Mouse (Mus musculus) small intestine, adult 2 months (tissue): Measurements from ENCODE around the gene P2rx4. TPM values are rescaled to one million over a fixed set of nuclear protein-coding genes. Genes with fewer than 3 reads are reported as not detected.

Experiments used
- H3K27ac ChIP-seq: fragments of 200-500 bp; 2 replicates; pipeline ENCODE4 v1.5.1; 2012; ENCODE audit warnings: low read depth, low read length, control low read depth, inconsistent platforms; ENCODE audit not compliant: insufficient read depth
- H3K27me3 ChIP-seq: fragments of 200-500 bp; 2 replicates; pipeline ENCODE4 v1.6.1; 2012; ENCODE audit warnings: mild to moderate bottlenecking, moderate library complexity, low read length, inconsistent platforms; ENCODE audit not compliant: control insufficient read depth, insufficient read depth
- H3K36me3 ChIP-seq: fragments of 200-500 bp; 2 replicates; pipeline ENCODE4 v1.6.1; 2012; ENCODE audit warnings: mild to moderate bottlenecking, low read length, control low read depth, inconsistent platforms; ENCODE audit not compliant: control insufficient read depth, insufficient read depth
- H3K4me1 ChIP-seq: fragments of 200-500 bp; 2 replicates; pipeline ENCODE4 v1.6.1; 2012; ENCODE audit warnings: low read length, inconsistent platforms, mixed read lengths; ENCODE audit not compliant: control insufficient read depth, insufficient read depth, insufficient read length
- H3K4me3 ChIP-seq: fragments of 200-500 bp; 2 replicates; pipeline ENCODE4 v1.5.1; 2012; ENCODE audit warnings: low read depth, mild to moderate bottlenecking, control low read depth, inconsistent platforms, low read length, moderate library complexity
- CTCF ChIP-seq: fragments of 200-500 bp; IDR thresholded peaks from 2 replicates; pipeline ENCODE4 v1.5.1; 2012; ENCODE audit warnings: low read depth, mild to moderate bottlenecking, control low read depth, inconsistent platforms, low read length, moderate library complexity, mixed read lengths; ENCODE audit not compliant: insufficient replicate concordance, insufficient read length; ENCODE audit errors: extremely low read depth
- POLR2A ChIP-seq: fragments of 200-500 bp; IDR thresholded peaks from 2 replicates; pipeline ENCODE4 v1.6.1; 2012; ENCODE audit warnings: low read depth, mild to moderate bottlenecking, control low read depth, inconsistent platforms, low read length, moderate library complexity
- WGBS: fragments of 180-500 bp; shearing (Covaris S2); methylation state at CpG from one replicate; pipeline ENCODE4 v1.1.7; 2018; 5-methylcytosine and 5-hydroxymethylcytosine counted together
- polyA plus RNA-seq: library from polyadenylated mRNA; depleted of rRNA; stranded (reverse); fragments of >200 nt; gene quantifications from 2 replicates; pipeline ENCODE4 v1.2.3, GENCODE M21; 2012

P2rx4 gene
- polyA plus RNA-seq, 1 experiment: 61.9 TPM

- Histone ChIP-seq H3K27ac (no peak overlapping the region), H3K36me3 (peaks cover 12% of the 10 kb centered on the region), H3K27me3 (no peaks in the 10 kb centered on the region), H3K4me3 (no peak overlapping the region), H3K4me1 (0 out of 2 replicates have a peak, but pooled peaks cover 6% of the 10 kb centered on the region)
- TF ChIP-seq POLR2A: no peak
- TF ChIP-seq CTCF: no peak
- WGBS: 50% methylated on average over 10 of the region's 10 CpGs
Measured at GRCm38 (mm10) chr5:122730776-122731175, 23.4 kb downstream of the P2rx4 start.

- 0 out of 2 replicates have a peak, but pooled peaks cover 6% of the 10 kb centered on the region for H3K4me1 ChIP-seq
- TF ChIP-seq CTCF: peak; percentile 91
- no peak; the same call in 1 of the 2 replicates for TF ChIP-seq POLR2A
- no peaks in the 10 kb centered on the region for H3K27me3 ChIP-seq
- H3K36me3 ChIP-seq: peaks cover 12% of the 10 kb centered on the region
- no peak overlapping the region for H3K4me3 ChIP-seq
- WGBS: 57% methylated on average over 8 of the region's 8 CpGs
- peak overlapping the region; percentile 40 for H3K27ac ChIP-seq
Measured at GRCm38 (mm10) chr5:122731321-122731720, 24.0 kb downstream of the P2rx4 start.

GRCm38 (mm10) chr5:122731991-122732673, 24.8 kb downstream of the P2rx4 start:
- WGBS: 56% methylated on average over 15 of the region's 15 CpGs
- H3K36me3 ChIP-seq: peaks cover 11% of the 10 kb centered on the region
- H3K4me3 ChIP-seq: no peak overlapping the region
- no peak for TF ChIP-seq CTCF
- no peak for TF ChIP-seq POLR2A
- H3K27ac ChIP-seq: peak overlapping the region; percentile 19
- H3K27me3 ChIP-seq: no peaks in the 10 kb centered on the region
- 0 out of 2 replicates have a peak, but pooled peaks cover 6% of the 10 kb centered on the region for H3K4me1 ChIP-seq

GRCm38 (mm10) chr5:122733881-122734280, 26.5 kb downstream of the P2rx4 start:
- Histone ChIP-seq H3K4me3 (no peak overlapping the region), H3K27me3 (no peaks in the 10 kb centered on the region), H3K27ac (no peak overlapping the region), H3K4me1 (0 out of 2 replicates have a peak, but pooled peaks cover 6% of the 10 kb centered on the region), H3K36me3 (no peaks in the 10 kb centered on the region)
- TF ChIP-seq POLR2A (no peak), CTCF (no peak)
- WGBS: 75% methylated on average over 17 of the region's 17 CpGs

- 88% methylated on average over 7 of the region's 7 CpGs for WGBS
- Histone ChIP-seq H3K36me3 (no peaks in the 10 kb centered on the region), H3K27ac (no peak overlapping the region), H3K4me1 (0 out of 2 replicates have a peak, but pooled peaks cover under 1% of the 10 kb centered on the region), H3K4me3 (no peak overlapping the region), H3K27me3 (no peaks in the 10 kb centered on the region)
- no peak for TF ChIP-seq CTCF
- TF ChIP-seq POLR2A: no peak
Measured at GRCm38 (mm10) chr5:122735853-122736252, 28.5 kb downstream of the P2rx4 start.

GRCm38 (mm10) chr5:122736761-122737160, 29.4 kb downstream of the P2rx4 start:
- Histone ChIP-seq H3K4me3 (no peak overlapping the region), H3K36me3 (no peaks in the 10 kb centered on the region), H3K4me1 (no peaks in the 10 kb centered on the region), H3K27ac (no peak overlapping the region), H3K27me3 (no peaks in the 10 kb centered on the region)
- 92% methylated on average over 15 of the region's 15 CpGs for WGBS
- TF ChIP-seq POLR2A (no peak), CTCF (no peak)

GRCm38 (mm10) chr5:122743880-122744422, 36.6 kb downstream of the P2rx4 start:
- no peaks in the 10 kb centered on the region; the same call in 1 of the 2 replicates for H3K36me3 ChIP-seq
- H3K4me3 ChIP-seq: no peak overlapping the region
- H3K27ac ChIP-seq: no peak overlapping the region
- 89% methylated on average over 13 of the region's 13 CpGs for WGBS
- H3K27me3 ChIP-seq: no peaks in the 10 kb centered on the region
- no peaks in the 10 kb centered on the region for H3K4me1 ChIP-seq
- TF ChIP-seq POLR2A (no peak), CTCF (no peak)
